Mouse (Mus musculus) layer of hippocampus, adult 8-10 months (tissue): Measurements from ENCODE around the gene Ccnd2. TPM values are rescaled to one million over a fixed set of nuclear protein-coding genes. Genes with fewer than 3 reads are reported as not detected.

Experiments used
- DNase-seq, 2 experiments: peaks; one replicate each; pipeline ENCODE4 v3.0.0; 2022; ENCODE audit warnings: low spot score in 2 of 2
- total RNA-seq, 4 experiments: library from RNA; stranded (reverse); gene quantifications; 2 replicates each; pipeline ENCODE4 v1.2.4; 2022

The Ccnd2 gene
- total RNA-seq, 4 experiments from 2014 or later = 99.8 to 130 (median 120) TPM

DNA sequence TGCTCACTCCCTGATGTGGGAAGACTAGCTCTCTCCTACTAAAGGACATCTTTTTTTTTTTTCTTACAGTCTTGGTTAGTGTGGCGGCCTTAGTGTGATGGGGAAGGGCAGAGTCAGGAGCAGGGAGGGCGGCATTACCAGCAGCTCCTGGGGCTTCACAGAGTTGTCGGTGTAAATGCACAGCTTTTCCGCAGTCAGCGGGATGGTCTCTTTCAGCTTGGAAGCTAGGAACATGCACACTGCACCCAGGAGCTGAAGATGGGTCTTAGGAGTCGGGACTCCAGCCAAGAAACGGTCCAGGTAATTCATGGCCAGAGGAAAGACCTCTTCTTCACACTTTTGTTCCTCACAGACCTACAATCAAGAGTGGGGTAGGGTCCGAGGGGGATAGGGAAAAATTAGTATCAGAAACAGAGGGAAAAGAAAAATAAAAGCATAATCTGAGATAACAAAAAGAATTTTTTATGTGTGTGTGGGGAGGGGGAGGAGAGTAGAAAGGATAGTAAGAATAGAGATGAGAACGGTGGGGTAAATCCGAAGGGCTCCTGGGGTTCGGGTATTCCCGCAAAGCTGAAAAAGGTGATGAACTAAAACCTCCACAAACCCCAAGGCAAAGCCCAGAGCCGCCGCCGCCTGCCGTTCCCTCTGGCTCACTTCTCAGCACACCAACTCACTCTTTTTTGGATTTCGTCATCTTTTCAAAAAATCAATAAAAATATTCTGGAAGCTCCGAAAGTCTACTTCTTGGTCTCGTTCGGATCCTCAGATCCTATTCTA, 3.3 kb downstream of the Ccnd2 start:
- no peak for DNase-seq

DNA sequence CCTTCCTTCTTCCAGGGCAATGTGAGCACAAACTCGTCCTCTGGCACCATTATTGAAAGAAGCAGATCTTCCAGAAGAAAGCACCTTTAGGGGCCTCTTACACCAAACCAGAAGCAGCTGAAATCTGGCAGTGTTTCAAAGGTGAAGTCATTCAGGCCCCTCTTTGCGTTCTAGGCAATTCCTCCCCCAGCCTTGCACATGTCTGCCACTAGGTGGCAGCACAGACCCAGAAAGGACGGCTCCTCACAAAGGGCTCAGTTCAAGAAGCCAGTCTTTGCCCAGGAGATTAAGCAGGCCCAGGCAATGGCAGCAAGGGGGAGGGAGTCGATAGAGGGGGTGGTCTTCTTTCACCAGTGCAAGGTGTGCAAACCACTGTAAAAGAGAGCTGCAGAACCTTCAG, 4.3 kb downstream of the Ccnd2 start:
- DNase-seq = peak; percentile 79 to 80

DNA sequence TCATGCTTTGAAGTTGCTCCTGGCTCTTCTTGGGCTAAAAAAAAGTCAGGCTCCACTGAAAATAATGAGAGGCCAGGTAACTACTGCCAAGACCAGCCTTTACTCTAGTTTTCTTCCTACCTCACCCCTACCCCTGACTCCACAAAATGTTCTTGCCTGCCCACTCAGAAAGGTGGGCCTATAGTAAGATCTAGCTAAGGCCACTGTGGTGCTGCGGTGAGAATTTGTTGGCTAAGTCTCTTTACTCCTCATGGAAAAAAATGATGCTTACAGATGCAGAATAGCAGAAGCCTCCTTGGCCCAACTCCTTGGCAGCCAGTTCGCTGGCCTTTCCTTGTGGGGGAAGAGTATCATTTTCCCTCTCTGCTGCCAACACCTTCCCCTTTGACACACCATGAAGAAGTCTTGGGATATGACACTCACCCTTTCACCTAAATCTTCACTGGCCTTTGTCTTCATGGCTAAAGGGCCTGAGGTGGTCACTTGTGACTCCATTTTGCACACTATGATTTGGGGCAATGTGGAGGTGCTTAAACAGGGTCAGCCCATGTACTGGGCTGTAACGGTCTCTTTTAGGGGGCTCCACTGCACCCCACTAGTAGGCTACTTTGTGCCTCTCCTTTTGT, 5.6 kb downstream of the Ccnd2 start:
- no peak for DNase-seq

DNA sequence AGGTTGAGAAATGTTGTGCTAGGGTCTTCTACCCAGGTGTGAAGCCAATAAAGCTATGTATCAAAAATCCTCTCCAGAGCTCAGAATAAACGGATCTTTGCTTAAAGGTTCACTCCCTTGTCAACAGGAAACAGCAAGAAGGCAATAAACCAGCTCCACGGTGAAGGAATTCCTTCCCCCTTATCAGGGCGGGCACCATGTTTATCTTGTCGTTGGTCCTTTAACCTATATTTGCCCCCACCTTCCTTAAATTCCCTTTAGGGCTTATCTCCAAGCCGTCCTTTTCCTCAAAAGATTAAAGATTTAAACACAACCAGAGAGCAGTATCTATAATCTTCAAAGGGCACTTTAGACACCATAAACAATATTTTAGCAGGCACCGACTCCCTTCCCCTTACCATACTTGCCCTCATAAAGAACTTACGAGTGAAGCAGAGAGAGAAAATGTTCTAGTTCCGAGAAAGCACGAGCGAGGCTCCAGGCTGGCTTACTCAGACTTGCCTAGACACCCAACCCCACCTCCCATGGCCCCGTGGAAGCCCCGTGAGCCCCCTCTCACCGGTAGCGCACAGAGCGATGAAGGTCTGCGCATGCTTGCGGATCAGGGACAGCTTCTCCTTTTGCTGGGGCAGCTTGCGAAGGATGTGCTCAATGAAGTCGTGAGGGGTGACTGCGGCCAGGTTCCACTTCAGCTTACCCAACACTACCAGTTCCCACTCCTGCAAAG, 6.4 kb downstream of the Ccnd2 start:
- DNase-seq = no peak

DNA sequence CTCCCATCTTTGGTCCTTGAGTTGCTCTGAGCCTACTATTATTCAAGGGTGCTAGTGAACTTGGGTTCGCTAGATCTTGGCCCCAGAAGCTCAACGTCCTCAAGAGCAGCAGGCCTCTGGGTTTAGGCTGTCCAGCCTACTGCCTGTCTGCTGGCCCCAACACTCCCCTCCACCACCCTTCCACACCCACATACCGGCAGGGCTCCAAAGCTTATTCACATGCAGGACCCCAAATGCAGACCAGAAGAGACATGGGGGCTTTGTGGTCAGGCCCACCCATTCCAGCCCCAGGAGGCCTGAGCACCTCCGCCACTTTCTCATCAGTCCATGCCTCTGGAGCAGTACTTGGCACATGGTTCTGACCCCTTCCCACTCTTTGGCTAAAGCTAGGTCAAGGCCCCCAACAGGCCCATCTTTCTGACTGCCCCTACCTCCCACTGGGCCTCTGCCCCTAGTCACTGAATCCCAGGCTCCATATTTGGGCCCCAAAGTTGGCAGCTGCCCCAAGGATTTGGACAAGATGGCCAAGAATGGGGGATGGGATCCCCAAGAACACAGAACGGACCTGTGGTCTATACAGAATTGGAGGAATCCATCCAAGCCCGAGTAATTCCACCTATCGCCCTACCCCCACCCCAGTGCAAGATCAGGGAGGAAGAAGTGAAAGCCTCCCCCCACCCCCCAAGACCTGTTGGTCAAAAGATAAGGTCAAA, 8.3 kb downstream of the Ccnd2 start:
- no peak for DNase-seq

DNA sequence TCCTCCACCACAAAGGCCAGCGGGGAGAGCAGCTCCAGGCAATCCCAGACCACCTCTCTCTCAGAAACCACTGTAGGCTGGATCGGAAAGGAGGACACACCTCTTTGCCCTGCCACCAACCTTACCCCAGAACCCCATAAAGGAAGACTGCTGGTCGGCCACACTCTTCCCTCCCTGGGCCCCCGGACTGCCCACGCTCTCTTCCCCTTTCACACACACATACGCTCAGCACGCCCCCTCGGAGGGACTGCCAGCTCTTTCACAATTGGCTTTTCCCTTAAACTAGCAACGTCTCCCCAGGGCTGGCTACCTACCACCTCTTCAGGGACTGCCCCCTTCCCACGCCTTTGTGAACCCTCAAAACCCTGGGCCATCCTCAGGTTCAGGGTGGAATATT, 8.9 kb downstream of the Ccnd2 start:
- DNase-seq = no peak

DNA sequence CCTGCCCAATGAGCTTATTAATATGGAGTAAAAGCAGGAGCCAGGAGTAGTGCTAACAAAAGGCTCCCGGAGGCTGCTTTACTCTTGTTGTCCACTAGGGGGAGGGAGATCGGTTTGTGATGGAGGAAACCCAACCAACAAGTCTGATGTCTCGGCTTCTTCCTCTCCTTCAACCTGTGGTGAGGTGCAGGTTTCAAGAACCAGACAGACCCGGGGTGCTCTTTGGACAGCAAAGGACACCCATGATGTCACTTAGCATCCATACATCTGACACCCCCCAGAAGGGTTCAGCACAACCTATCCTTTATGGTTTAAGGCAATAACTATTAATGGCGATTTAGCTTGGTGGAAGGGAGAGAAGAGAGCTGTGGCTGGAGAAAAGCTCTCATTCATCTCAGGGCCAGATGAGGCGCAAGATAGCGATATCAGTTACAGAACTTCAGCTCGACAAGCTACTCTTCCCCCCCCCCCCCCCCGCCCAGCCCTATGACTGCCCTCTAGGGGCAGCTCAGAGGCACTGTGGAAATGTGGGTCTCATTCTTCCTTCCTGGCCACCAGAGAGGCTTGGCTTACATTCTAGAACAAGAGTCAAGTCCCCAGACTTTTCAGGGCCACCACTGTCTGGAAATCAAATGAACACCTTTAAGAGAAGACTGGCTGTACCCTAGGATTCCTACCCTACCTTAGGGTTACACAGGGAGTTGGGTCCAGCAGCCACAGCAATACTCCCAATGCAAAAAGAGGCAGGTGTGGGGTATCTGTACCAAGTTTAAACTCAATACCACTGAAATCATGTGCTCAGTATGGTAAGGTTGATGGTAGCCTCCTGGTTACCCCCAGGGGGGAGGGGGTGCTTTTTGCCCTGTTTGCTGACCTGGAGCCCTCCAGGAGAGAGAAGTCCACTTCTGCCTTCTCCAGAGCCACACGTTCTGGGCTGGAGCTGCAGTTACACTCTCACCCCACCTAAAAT, 9.6 kb downstream of the Ccnd2 start:
- DNase-seq = no peak

DNA sequence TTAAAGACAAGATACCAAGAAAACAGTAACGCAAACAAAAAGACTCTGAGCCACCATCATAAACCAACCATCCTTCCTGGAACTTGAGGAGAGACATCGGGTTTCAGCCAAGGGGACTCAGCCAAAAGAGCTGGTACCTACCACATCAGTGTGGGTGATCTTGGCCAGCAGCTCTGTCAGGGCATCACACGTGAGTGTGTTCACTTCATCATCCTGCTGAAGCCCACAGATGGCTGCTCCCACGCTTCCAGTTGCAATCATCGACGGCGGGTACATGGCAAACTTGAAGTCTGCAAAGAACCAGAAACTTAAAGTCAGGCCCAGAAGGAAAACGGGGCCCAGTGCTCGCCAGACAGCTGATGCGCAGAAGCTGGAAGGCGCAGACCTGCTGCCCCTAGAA, 13.0 kb downstream of the Ccnd2 start:
- DNase-seq = no peak

DNA sequence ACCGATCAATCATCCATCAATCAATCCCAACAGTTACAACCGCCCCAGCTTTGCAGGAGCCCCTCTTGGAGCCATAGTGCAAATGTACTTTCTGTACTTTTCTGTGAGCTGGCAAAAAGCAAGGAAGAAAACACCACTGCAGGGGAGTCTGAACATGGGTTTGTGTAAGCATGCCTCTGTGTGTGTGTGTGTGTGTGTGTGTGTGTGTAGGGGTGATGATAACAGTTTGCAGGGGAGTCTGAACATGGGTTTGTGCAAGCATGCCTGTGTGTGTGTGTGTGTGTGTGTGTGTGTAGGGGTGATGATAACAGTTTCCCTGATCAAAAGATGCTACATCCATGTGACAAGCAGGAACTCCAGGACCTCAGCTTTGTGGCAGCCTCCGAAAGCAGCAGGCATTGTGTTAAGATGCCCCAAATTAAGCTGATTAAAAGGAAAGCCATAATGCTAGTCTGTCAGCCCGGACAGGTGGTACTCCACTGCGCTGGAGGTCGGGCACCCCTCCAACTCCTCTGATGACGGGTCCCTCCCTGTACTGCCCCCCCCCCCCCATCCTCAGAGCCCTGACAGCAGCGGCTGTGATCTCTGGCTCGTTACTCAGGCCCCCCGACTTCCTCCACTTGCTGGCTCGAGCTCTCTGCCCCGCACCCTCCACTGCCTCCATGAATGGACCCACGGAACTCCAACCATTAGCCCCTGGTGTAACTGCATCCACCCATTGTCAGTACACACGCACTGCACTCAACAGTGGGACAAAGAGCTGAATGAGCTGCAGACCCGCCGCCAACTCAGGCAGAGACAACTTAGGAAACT, 18.4 kb downstream of the Ccnd2 start:
- DNase-seq = no peak

DNA sequence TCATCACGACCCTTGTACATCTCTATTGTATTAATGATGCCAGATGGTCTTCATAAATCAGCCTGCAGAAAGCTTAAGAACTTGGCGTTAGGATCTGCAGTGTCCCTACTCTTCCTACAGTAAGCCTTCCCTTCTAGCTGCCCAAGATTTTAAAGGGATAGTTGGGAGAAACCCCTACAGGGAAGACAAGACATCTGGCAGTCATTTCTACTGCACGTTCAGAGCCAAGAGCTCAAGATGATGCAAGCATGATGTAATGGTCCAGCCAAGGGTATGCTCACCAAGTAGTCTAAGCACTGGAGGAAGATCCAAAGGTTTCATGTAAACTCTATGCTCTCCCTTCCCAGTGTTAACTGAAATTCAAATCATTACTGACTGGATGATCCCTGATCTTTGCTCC, 19.3 kb downstream of the Ccnd2 start:
- no peak for DNase-seq

DNA sequence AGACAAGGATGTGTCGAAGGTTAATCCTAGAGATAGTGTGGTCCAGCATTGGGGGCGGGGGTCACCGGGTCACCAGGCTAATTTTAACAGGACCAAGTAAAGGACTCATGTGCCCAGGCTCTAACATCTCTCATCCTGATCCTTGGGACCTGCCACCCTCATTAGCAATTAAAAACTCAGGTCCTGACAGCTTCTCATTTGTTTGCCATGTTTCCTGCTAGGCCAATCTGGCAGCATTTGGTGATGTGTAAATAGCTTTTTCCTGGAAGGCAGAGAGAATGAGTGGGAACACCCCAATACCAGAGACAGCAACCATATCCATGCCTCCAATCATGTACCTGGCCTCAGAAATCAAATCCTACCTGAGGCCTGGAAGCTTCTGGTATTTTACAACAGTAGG, 20.0 kb downstream of the Ccnd2 start:
- DNase-seq = no peak

DNA sequence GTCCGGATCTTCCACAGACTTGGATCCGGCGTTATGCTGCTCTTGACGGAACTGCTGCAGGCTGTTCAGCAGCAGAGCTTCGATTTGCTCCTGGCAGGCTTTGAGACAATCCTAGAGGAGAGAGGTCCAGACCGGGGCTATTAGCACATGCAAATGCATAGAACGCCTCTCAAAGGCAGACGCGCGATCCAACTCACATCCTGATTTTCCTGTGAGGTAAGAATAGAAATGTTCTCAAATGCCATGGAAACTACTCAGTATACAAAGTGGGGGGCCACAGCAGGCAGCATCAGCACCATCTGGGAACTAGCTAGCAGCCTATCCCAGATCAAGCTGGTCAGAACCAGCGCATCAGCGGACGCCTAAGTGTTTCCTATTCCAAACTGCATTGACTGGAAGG, 21.6 kb downstream of the Ccnd2 start:
- DNase-seq = no peak

DNA sequence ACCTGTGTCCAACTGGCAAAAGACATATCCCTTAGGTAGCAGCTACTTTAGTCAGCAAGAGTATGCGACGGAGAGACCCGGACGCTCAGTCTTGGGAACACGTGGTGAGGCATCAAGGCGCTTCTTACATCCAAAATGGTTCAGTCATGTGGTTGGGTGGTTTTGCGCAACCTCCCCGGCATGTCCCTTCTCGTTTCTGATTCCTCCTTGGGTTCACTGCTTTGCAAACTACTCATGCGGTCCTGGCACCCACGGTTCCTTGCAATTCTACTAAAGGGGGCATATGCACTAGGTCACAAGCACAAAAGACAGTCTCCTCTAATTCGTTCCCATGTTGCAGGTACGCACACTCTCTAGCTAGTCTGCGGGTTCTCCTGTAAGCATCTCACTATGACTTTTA, 22.3 kb downstream of the Ccnd2 start:
- DNase-seq = no peak

DNA sequence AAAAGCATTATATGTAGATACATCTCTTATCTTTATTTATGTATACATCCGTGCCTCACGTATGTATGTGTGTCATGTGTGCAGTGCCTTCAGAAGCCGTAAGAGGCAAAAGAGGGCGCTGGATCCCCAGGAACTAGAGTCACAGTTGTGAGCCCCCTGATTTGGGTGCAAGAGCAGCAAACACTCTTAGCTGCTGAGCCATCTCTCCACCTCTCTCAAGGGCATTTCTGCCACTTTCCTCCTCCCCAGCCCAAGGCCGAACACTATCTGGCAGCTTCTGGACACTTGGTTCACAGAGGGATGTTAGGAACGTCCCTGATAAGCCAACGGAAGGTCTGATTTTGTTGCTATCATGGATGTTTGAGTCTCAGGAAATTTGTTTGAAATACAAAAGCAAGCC, 28.5 kb downstream of the Ccnd2 start:
- DNase-seq = no peak

DNA sequence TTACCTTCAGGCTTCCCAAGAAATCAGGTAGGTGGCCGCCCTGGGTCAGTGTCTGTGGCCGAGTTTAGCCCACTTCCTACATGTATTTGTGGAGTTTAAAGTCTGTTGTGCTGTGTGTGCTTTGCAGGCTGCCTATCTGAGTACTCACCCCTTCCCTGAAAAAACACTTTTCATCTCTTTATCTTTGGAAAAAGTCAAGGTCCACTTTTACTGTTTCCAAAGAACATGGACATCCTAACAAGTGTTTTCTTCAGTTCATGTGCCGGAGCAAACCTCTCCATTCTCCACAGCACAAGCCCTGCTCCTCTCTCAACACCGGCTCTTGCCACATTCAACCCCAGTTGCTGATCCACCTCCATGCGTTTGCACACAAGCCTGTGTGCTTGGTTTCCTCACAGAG, 29.0 kb downstream of the Ccnd2 start:
- no peak for DNase-seq

DNA sequence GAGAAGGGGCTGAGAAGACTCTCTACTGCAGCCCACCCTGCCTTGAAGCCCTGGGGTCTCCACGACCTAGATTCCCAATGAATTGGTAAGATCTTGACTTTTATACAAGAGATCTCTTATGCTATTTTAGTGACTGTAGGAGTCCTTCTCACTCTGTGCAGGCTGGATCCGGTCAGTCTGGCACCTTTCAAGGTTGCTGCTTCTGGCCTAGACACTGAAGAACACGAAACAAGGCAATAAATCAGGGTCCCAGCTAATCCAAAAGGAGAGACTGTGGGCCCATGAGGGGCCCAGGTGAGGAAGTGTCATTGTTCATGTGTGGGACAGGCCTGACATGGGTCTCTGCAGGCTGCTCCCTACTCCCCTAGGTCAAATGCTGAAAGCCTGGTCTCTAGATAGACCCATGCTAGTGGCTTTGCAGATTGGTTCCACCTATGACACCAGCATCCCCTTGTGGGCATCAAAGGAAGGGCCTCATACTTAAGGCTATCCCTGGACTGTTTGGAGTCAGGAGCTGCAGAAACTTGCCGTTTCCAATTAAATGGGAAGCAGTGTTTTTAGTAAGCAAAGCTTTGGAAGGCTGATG, 29.7 kb downstream of the Ccnd2 start:
- DNase-seq = no peak

DNA sequence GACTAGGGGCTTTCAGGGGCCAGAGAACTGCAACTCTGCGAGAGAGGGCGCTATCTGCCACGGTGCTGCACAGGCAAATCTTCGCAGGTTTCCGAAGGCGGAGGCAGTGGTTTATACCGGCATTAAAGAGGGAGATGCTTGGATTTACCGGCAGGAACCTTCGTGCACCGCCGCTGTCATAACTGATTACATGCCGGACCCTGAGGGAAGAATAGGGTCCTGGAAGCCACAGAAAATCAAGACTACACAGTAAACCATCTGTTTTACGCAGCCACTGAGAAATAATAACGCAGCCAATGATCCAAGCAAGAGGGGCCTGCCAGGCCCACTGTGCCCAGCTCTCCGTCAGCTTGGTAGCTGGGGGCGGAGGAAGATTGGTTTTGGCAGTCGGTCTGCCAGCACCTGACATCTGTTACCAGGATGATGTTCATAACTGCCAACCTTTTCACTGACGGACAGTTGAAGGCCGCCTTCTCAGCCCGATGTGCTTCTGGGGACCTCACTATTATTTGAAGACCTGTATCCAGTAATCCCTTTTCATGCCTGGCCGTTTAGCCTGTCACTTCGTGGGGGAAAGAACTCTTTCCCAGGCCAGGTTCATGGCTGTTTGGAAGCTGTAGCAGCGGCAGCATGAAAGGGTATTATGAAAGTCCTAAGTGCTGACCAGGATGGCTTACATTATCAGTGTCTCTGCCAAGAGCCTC, 37.1 kb downstream of the Ccnd2 start:
- peak; percentile 32 to 55 for DNase-seq

DNA sequence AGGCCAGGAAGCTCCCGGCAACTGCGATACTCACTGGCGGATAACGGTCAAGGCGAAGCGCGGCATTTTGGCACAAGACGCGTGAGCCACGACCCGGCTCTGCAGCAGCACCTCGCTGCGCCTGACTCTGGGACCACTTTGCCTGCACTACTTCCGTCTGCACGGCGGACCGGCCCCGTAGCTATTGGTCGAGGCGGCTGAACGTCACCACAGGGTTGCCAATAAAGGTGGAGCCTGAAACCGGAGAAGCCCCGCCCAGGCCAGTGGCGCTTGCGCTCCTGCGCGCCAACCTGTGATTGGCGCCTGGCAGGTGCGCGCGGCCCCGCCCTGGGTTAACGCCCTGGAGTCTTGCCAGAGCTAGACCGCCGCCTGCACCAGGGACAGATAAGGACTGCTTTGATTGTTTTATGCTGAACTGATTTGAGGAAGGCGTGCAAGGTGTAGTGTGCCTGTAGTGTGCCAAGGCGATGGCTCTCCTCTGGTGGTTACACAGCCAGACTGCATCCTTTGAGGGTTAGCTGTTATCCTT, 42.5 kb downstream of the Ccnd2 start, which contains the start of gene Tigar:
TSS of gene Tigar (minus strand) at position 156 of the 529 bp plus-strand sequence.
- DNase-seq = peak; percentile 92 to 95
